ENCODE assay signal across 28 mouse cellular contexts in the genomic region with DNA sequence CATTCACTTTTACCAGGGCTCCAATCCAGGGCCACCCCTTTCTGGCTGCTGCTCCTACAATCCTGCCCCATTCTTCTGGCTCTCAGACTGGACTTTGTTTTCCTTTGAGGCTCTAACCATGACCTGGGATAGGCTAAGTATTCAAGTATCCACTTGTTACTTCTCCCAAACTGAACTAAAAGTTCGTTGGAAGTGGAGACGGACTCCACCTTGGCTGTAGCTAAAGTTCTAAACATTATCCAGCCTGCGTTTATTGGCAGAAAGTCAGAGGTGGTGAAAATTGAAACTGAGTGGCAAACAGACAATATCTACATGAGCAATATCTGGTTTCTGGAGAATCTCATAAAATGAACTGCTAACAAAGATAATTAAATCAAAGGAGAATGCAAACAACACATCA. TPM values are rescaled to one million over a fixed set of nuclear protein-coding genes. Genes with fewer than 3 reads are reported as not detected.
DNase-seq lines count a peak whose midpoint lies in the region; ATAC-seq lines count a peak whose summit lies in the region.
"Had no signal": no experiment of that assay in that cellular context is flagged by ENCODE, and none has a peak within 500 bp of the region (broad histone marks: within the 10 kb centered on the region; RNA-seq: fewer than 3 reads in every experiment).

No protein-coding gene starts in this region.

- H3K27me3 ChIP-seq in kidney, embryonic 16.5 days (ENCODE audit: insufficient read depth, low read length): no peaks in the 10 kb centered on the region
- H3K27me3 ChIP-seq in forebrain, embryonic 10.5 days (ENCODE audit: poor library complexity, severe bottlenecking): no peaks in the 10 kb centered on the region
- H3K27me3 ChIP-seq: CH12.LX; hindbrain, embryonic 12.5 days; Patski had no signal

- H3K9me3 ChIP-seq in kidney, embryonic 16.5 days (ENCODE audit: low read length): no peaks in the 10 kb centered on the region
- H3K9me3 ChIP-seq in forebrain, embryonic 10.5 days: no peaks in the 10 kb centered on the region
- H3K9me3 ChIP-seq: G1E; hindbrain, embryonic 12.5 days had no signal

- no peak overlapping the region for H3K9ac ChIP-seq in kidney, embryonic 16.5 days (replicated peaks; ENCODE audit: low read length)
- H3K9ac ChIP-seq: forebrain, postnatal 0 days; hindbrain, embryonic 12.5 days had no signal

- 68% methylated on average over 3 of the region's 3 CpGs for WGBS in kidney, embryonic 16.5 days
- 91% methylated on average over 3 of the region's 3 CpGs for WGBS in forebrain, embryonic 10.5 days

- no peak overlapping the region for H3K4me3 ChIP-seq in kidney, embryonic 16.5 days (ENCODE audit: low read length)
- no peak overlapping the region for H3K4me3 ChIP-seq in forebrain, embryonic 10.5 days
- H3K4me3 ChIP-seq: gastrocnemius, adult 2 months; hindbrain, embryonic 12.5 days had no signal

- peaks cover 16% of the 10 kb centered on the region for H3K4me1 ChIP-seq in kidney, embryonic 16.5 days (ENCODE audit: insufficient read depth, low read length)
- 0 out of 2 replicates have a peak, but pooled peaks cover 3% of the 10 kb centered on the region for H3K4me1 ChIP-seq in forebrain, embryonic 10.5 days
- H3K4me1 ChIP-seq: hindbrain, embryonic 12.5 days had no signal

- H3K36me3 ChIP-seq in kidney, embryonic 16.5 days (ENCODE audit: insufficient read depth, low read length): no peaks in the 10 kb centered on the region
- H3K36me3 ChIP-seq in forebrain, embryonic 10.5 days (replicated peaks): no peaks in the 10 kb centered on the region
- H3K36me3 ChIP-seq: G1E; hindbrain, embryonic 12.5 days had no signal

- H3K27ac ChIP-seq in kidney, embryonic 16.5 days (ENCODE audit: low read length): no peak overlapping the region
- H3K27ac ChIP-seq in forebrain, embryonic 10.5 days: no peak overlapping the region
- H3K27ac ChIP-seq: gastrocnemius, adult 2 months; hindbrain, embryonic 12.5 days had no signal

- H3K4me2 ChIP-seq in kidney, embryonic 16.5 days (replicated peaks; ENCODE audit: low read depth, low read length): no peak overlapping the region
- H3K4me2 ChIP-seq: heart, embryonic 11.5 days; hindbrain, embryonic 12.5 days had no signal

- no peak for ATAC-seq in kidney, embryonic 16.5 days (ENCODE audit: low FRiP score, low TSS enrichment)
- ATAC-seq: forebrain, embryonic 14.5 days; forebrain, postnatal 0 days; Patski had no signal

- peak; percentile 29 for DNase-seq in kidney, adult 11 months
- peak; percentile 54 for DNase-seq in kidney, adult 9 months
- DNase-seq in kidney, postnatal 10 days: no peak
- peak; percentile 4 for DNase-seq in lung, postnatal 25 days (ENCODE audit: low spot score)
- no peak for DNase-seq in lung, postnatal 4 days
- DNase-seq in forebrain, embryonic 10.5 days (ENCODE audit: extremely low spot score, low spot score): no peak
- DNase-seq: adrenal gland, postnatal 10 days; adrenal gland, postnatal 36 days; B cell, adult 2 months; cerebellum, adult 18-20 months; cerebellum, adult 9-10 months; cerebellum, postnatal 14 days; forebrain, postnatal 0 days; gastrocnemius, adult 2 months; gastrocnemius, postnatal 14 days had no signal

RNA-seq across cellular contexts. Expression of a gene that starts 12.8 kb away (rescaled TPM):
- polyA plus RNA-seq in kidney, embryonic 16.5 days (2015; fragmentation: Nextera tagmentation; extraction: Ambion mirVana): not detected in 2 replicates
- not detected in 2 replicates for polyA plus RNA-seq in forebrain, embryonic 10.5 days (2016; fragmentation: Nextera tagmentation; extraction: Ambion mirVana)
- polyA plus RNA-seq: embryonic facial prominence, embryonic 11.5 days; embryonic facial prominence, embryonic 14.5 days; forebrain, embryonic 11.5 days; forebrain, embryonic 14.5 days; forebrain, postnatal 0 days; frontal cortex, adult 2 months; G1E; heart, embryonic 11.5 days; heart, embryonic 14.5 days; heart, postnatal 0 days; hindbrain, embryonic 12.5 days; Patski had no signal

RNA-seq across cellular contexts. Expression of a gene that starts 54.7 kb away (rescaled TPM):
- polyA plus RNA-seq in kidney, embryonic 16.5 days (2015; fragmentation: Nextera tagmentation; extraction: Ambion mirVana): 26.0 and 31.4 TPM in 2 replicates
- 6.9 and 8.3 TPM in 2 replicates for polyA plus RNA-seq in forebrain, embryonic 10.5 days (2016; fragmentation: Nextera tagmentation; extraction: Ambion mirVana)
- polyA plus RNA-seq: G1E had no signal

Comparison
In these comparisons a context has a peak if more than half of its experiments do, and no peak if none do; other contexts are left out.
1. DNase-seq: peak in kidney, adult 11 months (single experiment), kidney, adult 9 months (single experiment) and lung, postnatal 25 days (single experiment); none in kidney, postnatal 10 days (single experiment), lung, postnatal 4 days (0 of 2) and forebrain, embryonic 10.5 days (single experiment).